Mouse (Mus musculus) cerebellum, postnatal 14 days (tissue): Measurements from ENCODE around the gene Asb15.

Source experiments
- DNase-seq, 2 experiments: peaks; one replicate each; pipeline ENCODE4 v3.0.0; 2021; ENCODE audit warnings: mixed read lengths in 2 of 2

The Asb15 gene

GRCm38 (mm10) chr6:24528064-24528243 lies at the start of gene Asb15:
Gene Asb15 (plus strand): TSS chr6:24528144.
- no peak for DNase-seq

GRCm38 (mm10) chr6:24486530-24486929 lies 41.4 kb upstream of the Asb15 start:
- DNase-seq, result no peak

- peak; percentile 17 to 31 for DNase-seq
Measured at GRCm38 (mm10) chr6:24490341-24490740, 37.6 kb upstream of the Asb15 start.

DNA sequence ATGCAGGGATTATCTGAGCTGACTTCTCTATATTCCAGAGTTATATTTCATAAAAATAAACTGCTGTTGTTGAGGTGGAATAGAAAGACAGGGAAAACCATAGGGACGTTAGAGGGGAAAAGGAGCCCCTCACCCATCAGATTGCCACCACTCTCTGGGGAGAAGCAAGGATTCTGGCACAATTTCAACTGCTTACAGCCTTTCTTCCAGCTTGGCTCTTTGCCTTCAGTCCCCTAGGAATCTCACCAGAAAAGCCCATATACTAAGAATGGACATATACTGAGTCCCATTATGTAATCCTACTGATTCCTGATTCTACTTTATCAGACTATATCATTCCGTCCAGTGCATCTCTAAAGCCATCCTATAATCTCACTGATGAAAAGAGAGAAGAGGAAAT lies 23.8 kb upstream of the Asb15 start:
- no peak for DNase-seq

- peak; percentile 64 to 72 for DNase-seq
Measured at GRCm38 (mm10) chr6:24514552-24515284, 13.2 kb upstream of the Asb15 start, which contains the start of gene Iqub. Gene Iqub (minus strand): TSS chr6:24515067.

DNA sequence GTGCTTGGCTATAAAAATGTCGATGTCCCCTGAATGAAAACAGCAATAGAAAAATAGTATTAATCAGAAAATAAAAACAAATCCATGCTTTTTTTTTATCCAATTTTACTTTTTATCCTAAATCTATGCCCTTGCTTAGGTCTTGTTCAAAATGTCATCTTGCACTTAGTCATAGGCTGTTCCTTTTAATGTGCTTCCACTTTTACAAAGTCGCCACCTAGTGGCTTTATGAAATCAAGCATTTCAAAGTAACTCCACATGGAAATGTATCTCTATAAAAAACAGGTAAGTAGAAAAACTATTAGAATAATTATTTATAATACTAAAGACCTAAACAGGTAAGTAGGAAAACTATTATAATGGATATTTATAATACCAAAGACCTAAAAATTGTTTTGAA lies 11.7 kb upstream of the Asb15 start:
- peak; percentile 24 to 48 for DNase-seq

GRCm38 (mm10) chr6:24525705-24526104 lies 2.2 kb upstream of the Asb15 start:
- no peak for DNase-seq

DNA sequence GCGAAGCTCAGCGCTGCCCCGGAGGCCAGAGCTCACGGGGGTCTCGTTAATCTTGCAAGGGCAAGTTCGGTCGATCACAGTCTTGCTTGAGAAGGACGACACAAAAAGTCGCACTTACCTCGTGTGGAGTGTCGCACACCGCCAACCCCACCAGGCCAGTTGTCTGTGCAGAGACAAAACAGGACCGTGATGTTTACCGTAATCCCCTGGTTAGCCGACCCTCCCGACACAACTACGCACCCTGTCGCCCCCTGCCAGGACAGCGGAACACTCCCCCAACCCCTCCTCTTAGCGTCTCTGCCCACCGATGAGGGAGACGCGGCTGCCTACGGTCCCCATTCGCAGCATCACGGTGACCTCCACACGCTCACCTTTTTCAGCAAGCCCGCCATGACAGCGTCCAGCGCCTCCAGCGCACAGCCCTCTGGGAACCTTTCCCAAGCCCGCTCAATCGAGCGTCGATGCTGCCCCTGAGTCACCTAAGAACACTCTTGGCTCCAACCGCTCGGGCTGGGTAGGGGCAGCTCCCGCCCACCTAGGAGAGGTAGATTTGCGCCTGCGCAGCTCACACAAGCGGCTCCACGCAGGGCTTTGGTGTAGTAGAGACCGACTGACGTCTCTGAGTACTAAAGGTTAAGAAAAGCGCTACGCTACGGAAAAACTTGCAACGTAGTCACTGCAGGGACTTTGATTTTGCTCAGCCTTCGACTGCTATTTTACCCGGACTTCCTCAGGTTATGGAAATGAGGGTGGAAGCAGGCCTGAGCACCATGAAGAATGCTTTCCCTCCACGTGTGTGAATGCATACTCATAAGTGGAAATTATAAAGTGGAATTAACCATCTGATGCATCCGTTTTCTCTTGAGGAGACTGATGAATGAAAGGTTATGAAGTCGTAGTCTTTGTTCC lies 535 bp upstream of the Asb15 start, which contains the start of gene Ndufa5:
Gene Ndufa5, minus strand, starts transcription at position 859 of the 909 bp plus-strand sequence.
- peak; percentile 94 for DNase-seq

DNA sequence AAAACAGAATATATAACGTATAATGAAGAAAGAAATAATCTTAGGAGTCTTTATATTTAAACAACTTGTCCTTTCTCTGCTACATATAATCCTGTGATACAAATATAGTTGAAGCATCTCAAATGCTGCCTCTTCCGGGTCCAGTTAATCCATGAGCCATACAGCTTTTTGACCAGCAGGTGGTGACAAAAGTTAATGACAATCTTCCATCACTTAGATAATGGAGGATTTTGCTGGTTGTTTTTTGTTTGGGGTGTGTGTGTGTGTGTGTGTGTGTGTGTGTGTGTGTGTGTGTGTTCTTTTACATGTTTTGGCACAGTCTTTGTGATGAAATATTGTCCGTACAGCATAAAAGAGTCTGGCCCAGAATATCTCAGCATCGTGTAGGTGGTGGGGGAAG lies 2.2 kb downstream of the Asb15 start:
- peak; percentile 74 to 75 for DNase-seq

DNA sequence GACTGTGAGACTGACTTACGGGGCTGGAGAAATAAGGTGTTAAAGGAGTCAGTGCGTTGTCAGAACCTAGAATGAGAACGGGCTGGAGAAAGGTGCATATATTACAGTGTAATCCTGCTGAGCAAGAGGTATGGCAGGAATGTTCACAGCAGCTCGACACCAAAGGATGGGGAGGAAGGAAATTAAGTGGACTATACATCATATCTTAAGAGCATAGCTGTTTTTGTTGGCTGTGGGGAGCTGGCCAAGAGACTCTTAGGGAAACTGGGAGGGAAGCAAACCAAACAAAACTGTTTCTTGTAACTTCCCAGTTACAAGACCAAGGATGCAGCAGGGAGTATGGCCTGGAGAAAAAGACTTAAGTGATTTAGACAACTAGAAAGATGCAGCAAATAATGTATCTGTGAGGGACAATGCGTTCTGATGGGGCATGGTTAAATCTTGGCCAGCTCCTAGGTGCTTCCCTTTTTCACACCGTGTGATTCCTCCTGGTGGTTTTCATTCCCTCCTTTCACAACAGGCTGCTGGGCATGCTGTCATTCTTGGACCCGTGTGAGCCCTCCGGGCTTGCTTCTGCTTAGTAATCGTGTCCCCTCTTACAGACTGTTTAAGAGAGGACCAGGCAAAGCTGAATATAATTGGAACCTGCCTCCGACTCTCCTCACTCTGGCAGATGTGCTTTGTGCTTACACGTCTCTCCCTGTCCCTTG lies 2.9 kb downstream of the Asb15 start:
- peak in 1 of 2 experiments; percentile 33 for DNase-seq

- DNase-seq, result no peak
Measured at GRCm38 (mm10) chr6:24532804-24533203, 4.9 kb downstream of the Asb15 start.

DNA sequence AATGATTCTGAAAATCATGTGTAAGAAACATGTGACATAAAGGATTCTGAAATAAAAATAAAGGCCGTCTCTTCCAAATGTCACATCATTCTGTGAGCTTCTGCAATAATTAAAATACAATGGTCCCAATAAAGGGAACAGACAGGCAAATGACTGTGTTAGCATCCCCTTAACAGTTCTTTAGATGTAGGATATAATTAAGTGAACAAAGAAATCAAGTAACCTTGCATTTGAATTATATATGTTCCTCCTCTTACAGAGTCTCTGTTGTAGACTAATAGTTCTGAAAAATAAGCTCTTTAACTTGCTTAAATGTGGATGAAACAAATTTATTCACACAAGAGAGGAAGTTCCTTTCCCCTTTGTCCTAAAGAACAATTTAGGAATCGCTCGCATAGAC lies 10.5 kb downstream of the Asb15 start:
- no peak for DNase-seq

DNA sequence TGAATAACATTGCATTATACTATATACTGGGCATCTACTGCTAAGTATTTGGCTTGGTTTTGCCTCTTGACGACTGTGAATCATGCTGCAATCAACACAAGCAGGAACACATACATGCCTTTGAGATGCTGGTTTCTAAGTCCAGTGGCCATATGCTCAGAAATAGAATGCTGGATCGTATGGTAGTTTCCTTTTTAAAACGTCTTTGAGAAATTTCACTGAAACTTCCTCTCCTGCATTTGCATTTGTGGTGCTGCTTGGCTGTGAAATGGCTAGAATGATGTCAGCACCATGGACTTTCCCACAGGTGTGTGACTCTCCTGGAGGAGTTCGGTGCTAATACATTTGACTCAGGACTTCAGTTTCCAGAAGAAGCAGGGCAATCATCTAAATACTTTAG lies 12.2 kb downstream of the Asb15 start:
- DNase-seq, result no peak

GRCm38 (mm10) chr6:24542393-24542792 lies 14.4 kb downstream of the Asb15 start:
- peak in 1 of 2 experiments; percentile 19 for DNase-seq

- peak; percentile 31 to 71 for DNase-seq
Measured at GRCm38 (mm10) chr6:24543119-24543591, 15.2 kb downstream of the Asb15 start.

GRCm38 (mm10) chr6:24546716-24547420 lies 18.9 kb downstream of the Asb15 start:
- DNase-seq, result no peak

DNA sequence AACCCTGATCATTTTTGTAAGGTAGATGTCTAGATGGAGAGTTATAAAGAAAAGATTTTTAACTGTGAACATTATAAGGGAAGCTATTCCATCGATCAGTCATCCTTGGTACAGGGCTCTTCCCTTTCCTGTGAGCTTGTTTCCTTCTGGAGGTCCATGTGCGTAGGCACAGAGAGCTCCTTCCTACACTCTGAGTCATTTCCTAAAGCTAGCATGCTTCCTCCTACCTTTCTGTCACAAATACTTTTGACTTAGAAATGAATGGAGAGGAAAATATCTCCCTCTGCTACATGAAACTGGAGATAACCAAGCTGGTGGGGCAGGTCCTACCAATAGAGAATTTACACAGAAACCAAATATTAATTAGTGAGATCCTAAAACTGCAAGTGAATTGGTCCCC lies 21.9 kb downstream of the Asb15 start:
- no peak for DNase-seq

DNA sequence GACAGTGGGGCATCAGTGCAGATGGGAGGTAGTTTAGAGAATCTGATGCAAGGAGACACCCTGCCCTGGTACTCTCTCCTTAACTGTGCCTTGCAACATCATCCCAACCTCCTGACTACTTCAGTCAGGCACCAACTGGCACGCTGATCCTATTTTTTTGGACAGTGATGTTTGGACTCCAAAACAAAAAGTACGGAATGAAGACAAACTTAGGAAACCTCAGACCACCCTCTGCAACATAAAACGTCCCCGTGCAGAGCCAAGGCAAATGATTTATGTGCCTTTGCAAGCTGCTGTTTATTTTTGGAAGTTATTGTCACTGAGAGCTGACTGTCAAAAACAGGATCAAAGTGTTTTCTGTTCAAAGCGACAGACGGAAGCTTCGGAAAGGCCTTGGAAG lies 24.1 kb downstream of the Asb15 start:
- no peak for DNase-seq

DNA sequence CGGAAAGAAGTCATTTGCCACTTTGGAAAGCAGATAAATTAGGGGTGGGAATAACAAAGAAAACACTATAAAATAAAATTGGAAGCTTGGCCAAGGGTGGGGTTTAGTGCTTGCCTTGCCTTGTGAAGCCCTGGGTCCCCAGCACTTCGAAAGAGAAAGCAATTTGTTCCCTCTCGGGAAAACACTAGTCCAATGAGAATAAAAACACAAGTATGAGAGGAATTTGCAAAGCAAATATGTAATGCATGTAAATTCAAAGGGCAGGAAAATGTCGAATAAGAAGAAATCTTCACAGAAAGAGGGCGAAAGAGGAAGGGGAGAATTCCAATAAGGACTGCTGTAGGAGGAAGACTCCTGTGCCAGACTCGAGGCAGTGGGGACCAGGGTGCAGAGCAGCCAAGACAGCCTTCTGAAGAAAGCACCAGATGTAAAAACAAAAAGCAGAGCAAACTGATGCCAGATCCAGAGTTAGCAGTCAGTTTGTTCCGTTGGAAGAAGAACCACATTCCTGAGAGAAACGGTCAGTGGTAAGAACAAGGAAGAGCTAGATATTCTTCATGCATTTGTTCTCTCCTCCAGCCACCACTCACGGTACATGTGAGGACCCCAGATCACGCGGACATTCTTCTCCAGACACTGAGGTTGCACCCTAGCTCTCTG lies 26.6 kb downstream of the Asb15 start:
- DNase-seq, result no peak

DNA sequence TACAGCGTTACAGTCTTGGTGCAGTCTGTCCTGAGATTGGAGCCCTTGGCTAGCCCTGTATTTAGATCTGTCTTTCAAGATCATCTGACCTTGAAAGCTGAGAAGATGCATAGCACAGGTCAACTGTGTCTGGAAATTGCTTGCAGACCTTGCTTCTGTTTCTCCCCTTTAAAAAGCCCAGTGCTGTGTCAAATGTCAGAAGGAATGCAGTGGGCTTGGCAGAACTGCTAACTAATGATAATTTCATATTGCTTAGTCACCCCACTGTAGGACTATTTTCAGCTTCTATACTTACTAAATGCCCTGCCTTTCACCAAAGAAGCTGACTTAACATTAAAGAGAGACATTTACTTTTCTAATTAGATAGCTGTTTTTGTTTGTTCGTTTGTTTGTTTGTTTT lies 27.5 kb downstream of the Asb15 start:
- no peak for DNase-seq

DNA sequence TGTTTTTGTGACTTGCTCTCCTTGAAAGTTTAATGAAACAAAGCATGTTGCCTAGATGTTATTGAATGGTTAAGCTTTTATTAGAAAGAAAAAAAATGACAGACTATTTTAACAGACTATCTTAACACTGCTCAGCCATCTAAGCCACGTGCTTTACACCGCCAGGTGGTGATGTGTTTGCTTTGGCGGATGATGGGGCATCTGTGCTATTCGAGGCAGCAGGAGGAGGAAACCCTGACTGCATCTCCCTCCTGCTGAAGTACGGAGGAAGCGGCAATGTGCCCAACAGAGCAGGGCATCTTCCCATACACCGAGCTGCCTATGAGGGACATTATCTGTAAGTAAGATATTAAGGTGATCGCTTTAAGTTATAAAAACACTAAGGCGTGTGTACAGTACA lies 36.1 kb downstream of the Asb15 start:
- DNase-seq, result peak; percentile 54 to 64

GRCm38 (mm10) chr6:24564886-24565285 lies 36.9 kb downstream of the Asb15 start:
- DNase-seq, result peak in 1 of 2 experiments; percentile 56
